Mouse (Mus musculus) heart, embryonic 16.5 days (tissue): ENCODE measurements at regions not wholly inside any gene's neighbourhood (a gene's known extent, or its start where the extent isn't known, plus 50 kb on each side); places are given as distances from the start of the nearest gene placed in this dataset.

Source experiments
- ATAC-seq: fragments of 200-750 bp; cut with Nextera tagmentation; replicated peaks from 2 replicates; pipeline ENCODE4 v1.8.0; 2017; ENCODE audit warnings: moderate number of reproducible peaks; ENCODE audit not compliant: insufficient read depth, low FRiP score; ENCODE audit errors: extremely low read depth
- H3K27ac ChIP-seq: fragments of 300-500 bp; sonication (generic); 2 replicates; pipeline ENCODE4 v1.5.1; 2014; ENCODE audit warnings: mild to moderate bottlenecking, low read length, control low read depth, moderate library complexity
- H3K27me3 ChIP-seq: fragments of 300-500 bp; sonication (generic); 2 replicates; pipeline ENCODE4 v1.6.1; 2014; ENCODE audit warnings: low read length, mixed read lengths; ENCODE audit not compliant: control insufficient read depth, insufficient read depth
- H3K36me3 ChIP-seq: fragments of 300-500 bp; sonication (generic); 2 replicates; pipeline ENCODE4 v1.6.1; 2014; ENCODE audit not compliant: control insufficient read depth, insufficient read depth
- H3K4me1 ChIP-seq: fragments of 300-500 bp; sonication (generic); 2 replicates; pipeline ENCODE4 v1.6.1; 2014; ENCODE audit warnings: low read length, mixed read lengths; ENCODE audit not compliant: control insufficient read depth, insufficient read depth
- H3K4me2 ChIP-seq: fragments of 300-500 bp; sonication (generic); 2 replicates; pipeline ENCODE4 v1.6.1; 2014; ENCODE audit warnings: low read depth, mild to moderate bottlenecking, control low read depth, low read length
- H3K4me3 ChIP-seq: fragments of 300-500 bp; sonication (generic); 2 replicates; pipeline ENCODE4 v1.5.1; 2014; ENCODE audit warnings: mild to moderate bottlenecking, control low read depth, low read length
- H3K9ac ChIP-seq: fragments of 300-500 bp; sonication (generic); 2 replicates; pipeline ENCODE4 v1.6.1; 2014; ENCODE audit warnings: low read length, control low read depth
- H3K9me3 ChIP-seq: fragments of 300-500 bp; sonication (generic); replicated peaks from 2 replicates; pipeline ENCODE4 v1.6.1; 2016; ENCODE audit warnings: low read length; ENCODE audit not compliant: control insufficient read depth
- WGBS: fragments of 180-500 bp; shearing (Covaris S2); extraction: QIAGEN DNeasy Blood & Tissue Kit; methylation state at CpG from one replicate; pipeline ENCODE4 v1.1.7; 2014; 5-methylcytosine and 5-hydroxymethylcytosine counted together

DNA sequence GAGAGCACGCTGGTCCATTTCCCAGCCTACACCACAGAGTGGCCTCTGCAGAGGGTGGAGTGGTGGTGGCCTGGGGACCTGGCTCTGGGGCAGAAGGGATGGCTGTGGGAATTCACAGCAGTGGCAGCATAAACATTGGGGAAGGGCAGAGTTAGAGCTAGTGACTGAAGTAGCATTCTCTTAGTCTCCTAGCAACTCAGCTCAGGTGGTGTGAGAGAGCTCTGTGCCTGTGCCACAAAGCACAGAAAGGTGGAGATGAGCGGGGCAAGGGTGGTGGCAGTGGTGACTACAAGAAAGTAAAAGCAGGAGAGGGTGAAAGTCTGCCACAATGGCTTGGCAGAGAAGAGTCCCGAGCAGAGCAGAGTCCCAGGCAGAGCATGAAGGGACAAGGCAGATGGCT, 140.3 kb upstream of the Pfn2 start:
- no peak overlapping the region for H3K4me3 ChIP-seq
- H3K9me3 ChIP-seq, result no peaks in the 10 kb centered on the region
- H3K27me3 ChIP-seq, result no peaks in the 10 kb centered on the region
- no peak overlapping the region for H3K4me2 ChIP-seq
- no peak overlapping the region for H3K9ac ChIP-seq
- H3K27ac ChIP-seq, result no peak overlapping the region
- 68% methylated on average over 3 of the region's 3 CpGs for WGBS
- ATAC-seq, result no peak
- H3K36me3 ChIP-seq, result no peaks in the 10 kb centered on the region
- H3K4me1 ChIP-seq, result no peaks in the 10 kb centered on the region

- no peak for ATAC-seq
- 62% methylated on average over 1 of the region's 1 CpGs for WGBS
- Histone ChIP-seq H3K27me3 (no peaks in the 10 kb centered on the region), H3K9ac (no peak overlapping the region), H3K4me2 (no peak overlapping the region), H3K4me3 (no peak overlapping the region), H3K36me3 (no peaks in the 10 kb centered on the region), H3K27ac (no peak overlapping the region), H3K4me1 (no peaks in the 10 kb centered on the region), H3K9me3 (no peaks in the 10 kb centered on the region)
These were observed 142.9 kb upstream of the Pfn2 start for GRCm38 (mm10) chr3:57990738-57991137.

GRCm38 (mm10) chr3:57998121-57999102, 150.5 kb upstream of the Pfn2 start:
- Histone ChIP-seq H3K4me1 (no peaks in the 10 kb centered on the region), H3K36me3 (no peaks in the 10 kb centered on the region), H3K27ac (no peak overlapping the region), H3K9ac (no peak overlapping the region), H3K4me2 (no peak overlapping the region), H3K27me3 (no peaks in the 10 kb centered on the region), H3K9me3 (no peaks in the 10 kb centered on the region), H3K4me3 (no peak overlapping the region)
- 67% methylated on average over 6 of the region's 6 CpGs for WGBS
- no peak for ATAC-seq

DNA sequence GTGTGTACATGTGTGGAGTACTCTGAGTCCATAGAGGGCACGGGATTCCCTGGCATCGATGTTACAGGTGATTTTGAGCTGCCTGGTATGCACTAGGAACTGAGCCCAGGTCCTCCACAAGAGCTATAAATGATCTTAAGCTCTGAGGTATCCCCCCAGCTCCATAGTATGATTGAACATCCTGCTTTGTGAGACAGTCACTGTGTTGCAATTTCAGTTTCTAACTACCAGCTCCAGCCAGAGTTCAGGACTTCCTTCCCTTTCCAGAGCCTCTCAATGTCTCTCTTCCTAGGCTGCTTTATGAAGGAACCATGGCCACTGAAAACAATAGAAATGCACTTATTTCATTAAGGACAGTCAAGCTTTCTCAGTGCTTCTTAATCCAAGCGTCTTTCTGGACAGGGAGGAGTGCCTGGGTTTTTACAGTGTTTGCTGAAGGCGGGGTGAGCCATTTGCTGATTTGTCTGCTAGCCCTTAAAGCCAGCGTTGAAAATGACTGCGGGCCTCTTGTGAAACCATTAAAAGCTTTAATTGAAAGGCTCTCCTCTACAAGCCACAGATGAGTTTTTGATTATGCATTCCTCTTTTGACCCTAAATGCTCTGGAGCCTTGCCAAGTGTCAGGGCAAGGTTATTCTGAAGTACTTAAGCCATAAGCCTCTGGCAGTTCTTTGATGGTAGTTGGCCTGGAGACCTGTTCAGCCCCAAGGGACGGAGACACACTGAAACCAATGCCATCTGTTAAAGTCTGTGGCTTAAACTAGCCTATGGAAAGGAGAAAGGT, 155.1 kb upstream of the Pfn2 start:
- no peaks in the 10 kb centered on the region for H3K27me3 ChIP-seq
- no peak overlapping the region for H3K27ac ChIP-seq
- no peaks in the 10 kb centered on the region for H3K36me3 ChIP-seq
- H3K4me2 ChIP-seq, result no peak overlapping the region
- no peaks in the 10 kb centered on the region for H3K9me3 ChIP-seq
- no peak for ATAC-seq
- no peak overlapping the region for H3K4me3 ChIP-seq
- H3K9ac ChIP-seq, result no peak overlapping the region
- 55% methylated on average over 7 of the region's 7 CpGs for WGBS
- no peaks in the 10 kb centered on the region for H3K4me1 ChIP-seq

DNA sequence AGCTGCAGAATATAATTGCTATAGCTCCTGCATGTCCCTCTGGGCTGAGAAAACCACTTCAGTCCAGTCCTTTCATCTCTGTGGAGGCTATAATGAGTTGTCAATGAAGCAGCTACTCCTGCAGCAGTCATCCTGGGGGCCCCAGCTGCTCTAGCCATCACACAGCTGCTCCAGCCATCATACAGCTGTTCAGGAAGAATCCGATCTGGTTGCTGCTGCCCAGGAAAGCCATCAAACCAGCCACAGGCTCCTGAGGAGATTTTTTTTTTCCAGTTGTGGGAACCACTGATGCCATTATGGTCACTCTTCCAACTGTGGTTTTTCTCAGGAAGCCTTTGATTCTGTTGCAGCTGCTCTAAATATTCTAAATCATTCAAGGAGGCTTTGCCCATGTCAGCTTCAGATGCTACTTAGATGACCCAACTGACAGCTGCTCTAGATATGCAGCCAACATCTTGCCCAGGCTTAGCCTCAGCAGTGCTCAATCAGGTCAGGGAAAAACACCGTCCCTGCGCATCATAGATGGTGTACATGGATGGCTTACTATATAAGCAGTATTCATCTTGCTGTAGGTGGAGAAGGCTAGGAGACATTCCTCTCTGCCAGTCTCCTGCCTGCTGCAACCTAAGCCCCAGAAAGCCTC, 177.0 kb upstream of the Pfn2 start:
- Histone ChIP-seq H3K9me3 (no peaks in the 10 kb centered on the region), H3K27me3 (no peaks in the 10 kb centered on the region), H3K9ac (no peak overlapping the region), H3K4me3 (no peak overlapping the region), H3K4me2 (no peak overlapping the region), H3K4me1 (peaks cover 12% of the 10 kb centered on the region), H3K27ac (no peak overlapping the region), H3K36me3 (no peaks in the 10 kb centered on the region)
- no peak for ATAC-seq
- 70% methylated on average over 3 of the region's 3 CpGs for WGBS

GRCm38 (mm10) chr3:58049618-58050017, 201.7 kb upstream of the Pfn2 start:
- 96% methylated on average over 1 of the region's 1 CpGs for WGBS
- no peak for ATAC-seq

DNA sequence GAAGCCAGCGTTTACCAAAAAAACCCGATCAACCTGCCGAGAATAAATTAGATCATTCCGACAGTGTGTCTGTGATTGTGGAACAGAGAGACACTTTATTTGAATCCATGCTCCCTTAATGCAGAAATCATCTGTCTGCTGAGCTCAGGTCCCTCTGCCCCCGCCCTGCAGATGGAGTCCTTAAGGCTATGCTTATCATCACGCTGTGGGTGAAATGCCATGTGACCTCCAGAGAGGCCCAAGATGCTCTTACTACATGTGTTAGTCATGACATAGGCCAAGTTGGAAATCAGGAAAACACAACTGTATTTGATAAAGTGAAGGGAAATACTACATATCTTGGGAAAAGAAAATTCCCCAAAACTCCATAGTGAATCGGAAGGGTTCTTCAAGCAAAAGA, 206.8 kb upstream of the Pfn2 start:
- ATAC-seq, result no peak
- H3K27ac ChIP-seq, result no peak overlapping the region

More at GRCm38 (mm10) chr3:58049618-58050017, 201.7 kb upstream of the Pfn2 start:
- Histone ChIP-seq H3K36me3 (no peaks in the 10 kb centered on the region), H3K27me3 (no peaks in the 10 kb centered on the region), H3K4me2 (no peak overlapping the region), H3K9ac (no peak overlapping the region), H3K4me1 (peaks cover 5% of the 10 kb centered on the region), H3K9me3 (no peaks in the 10 kb centered on the region), H3K4me3 (no peak overlapping the region), H3K27ac (no peak overlapping the region)

GRCm38 (mm10) chr3:58055181-58055580, 207.3 kb upstream of the Pfn2 start:
- no peaks in the 10 kb centered on the region for H3K9me3 ChIP-seq
- WGBS, result 77% methylated on average over 4 of the region's 4 CpGs

More for the DNA sequence above, 206.8 kb upstream of the Pfn2 start:
- Histone ChIP-seq H3K36me3 (no peaks in the 10 kb centered on the region), H3K9me3 (no peaks in the 10 kb centered on the region), H3K27me3 (no peaks in the 10 kb centered on the region), H3K4me1 (peaks cover 13% of the 10 kb centered on the region), H3K4me3 (no peak overlapping the region), H3K9ac (no peak overlapping the region; the same call in 1 of the 2 replicates), H3K4me2 (no peak overlapping the region)
- 63% methylated on average over 7 of the region's 7 CpGs for WGBS

More at GRCm38 (mm10) chr3:58055181-58055580, 207.3 kb upstream of the Pfn2 start:
- Histone ChIP-seq H3K9ac (no peak overlapping the region), H3K4me2 (no peak overlapping the region), H3K4me3 (no peak overlapping the region), H3K36me3 (no peaks in the 10 kb centered on the region), H3K27ac (no peak overlapping the region), H3K27me3 (no peaks in the 10 kb centered on the region), H3K4me1 (peaks cover 13% of the 10 kb centered on the region)
- ATAC-seq, result no peak
